Mouse (Mus musculus) thymus, postnatal 25 days (tissue): ENCODE measurements at regions not wholly inside any gene's neighbourhood (a gene's known extent, or its start where the extent isn't known, plus 50 kb on each side); places are given as distances from the start of the nearest gene placed in this dataset.
"Not testable (repeated sequence)": the region's sequence is repeated elsewhere in the genome, so short reads cannot be mapped to it uniquely, and the experiment has no call there.

Source experiments
- DNase-seq: peaks from one replicate; pipeline ENCODE4 v3.0.0; 2022

GRCm38 (mm10) chr5:64587895-64588738 is 215.1 kb upstream of the Klf3 start:
- no peak for DNase-seq

- not testable (repeated sequence) for DNase-seq
Observed at GRCm38 (mm10) chr5:64588768-64589167, 214.4 kb upstream of the Klf3 start.

GRCm38 (mm10) chr5:64590036-64590435 is 213.2 kb upstream of the Klf3 start:
- DNase-seq, result no peak

GRCm38 (mm10) chr5:64590747-64591146 is 212.4 kb upstream of the Klf3 start:
- DNase-seq, result no peak

GRCm38 (mm10) chr5:64591792-64592191 is 211.4 kb upstream of the Klf3 start:
- no peak for DNase-seq

- no peak for DNase-seq
Observed at GRCm38 (mm10) chr5:64595220-64595619, 208.0 kb upstream of the Klf3 start.

GRCm38 (mm10) chr5:64595751-64596344 is 207.3 kb upstream of the Klf3 start:
- no peak for DNase-seq

- no peak for DNase-seq
Observed at GRCm38 (mm10) chr5:64597021-64597420, 206.2 kb upstream of the Klf3 start.

GRCm38 (mm10) chr5:64597451-64597850 is 205.7 kb upstream of the Klf3 start:
- no peak for DNase-seq

- DNase-seq, result no peak
Observed at GRCm38 (mm10) chr5:64598606-64599005, 204.6 kb upstream of the Klf3 start.

- DNase-seq, result no peak
Observed at GRCm38 (mm10) chr5:64599015-64599414, 204.2 kb upstream of the Klf3 start.

GRCm38 (mm10) chr5:64599865-64600288 is 203.3 kb upstream of the Klf3 start:
- DNase-seq, result peak; percentile 81

GRCm38 (mm10) chr5:64600392-64600791 is 202.8 kb upstream of the Klf3 start:
- DNase-seq, result no peak

- no peak for DNase-seq
Observed at GRCm38 (mm10) chr5:64600811-64601210, 202.4 kb upstream of the Klf3 start.

- no peak for DNase-seq
Observed at GRCm38 (mm10) chr5:64601285-64601684, 201.9 kb upstream of the Klf3 start.

GRCm38 (mm10) chr5:64601832-64602231 is 201.4 kb upstream of the Klf3 start:
- no peak for DNase-seq

- DNase-seq, result no peak
Observed at GRCm38 (mm10) chr5:64602356-64602936, 200.7 kb upstream of the Klf3 start.

GRCm38 (mm10) chr5:64602996-64603755 is 200.0 kb upstream of the Klf3 start:
- DNase-seq, result no peak

- no peak for DNase-seq
Observed at GRCm38 (mm10) chr5:64605171-64605570, 198.0 kb upstream of the Klf3 start.

GRCm38 (mm10) chr5:64605991-64606390 is 197.2 kb upstream of the Klf3 start:
- no peak for DNase-seq

GRCm38 (mm10) chr5:64609378-64610087 is 193.7 kb upstream of the Klf3 start:
- peak; percentile 55 for DNase-seq

GRCm38 (mm10) chr5:64610146-64610545 is 193.0 kb upstream of the Klf3 start:
- DNase-seq, result no peak
